Mouse (Mus musculus): ENCODE data around the gene Hdac2. TPM values are rescaled to one million over a fixed set of nuclear protein-coding genes. Genes with fewer than 3 reads are reported as not detected.

Gene Hdac2
- total RNA-seq, 2 experiments from 2014 or later: 166 to 203 TPM

Other genes with a start within 250 kb of the Hdac2 start
- gene Marcks, start 164.4 kb downstream of the Hdac2 start, total RNA-seq (2015): 6.9 and 7.6 TPM in 2 replicates
- 6.7 and 9.1 TPM in 2 replicates for gene Marcks, start 164.4 kb downstream of the Hdac2 start, total RNA-seq (2017)

Data from megakaryocyte progenitor cell, adult 5-6 weeks (primary cell).